In genomic region chr3:130565586-130565985, GRCm38 (mm10) we compare ENCODE assay signal across 24 mouse cellular contexts. TPM values are rescaled to one million over a fixed set of nuclear protein-coding genes. Genes with fewer than 3 reads are reported as not detected.
DNase-seq lines count a peak whose midpoint lies in the region; ATAC-seq lines count a peak whose summit lies in the region.
"Had no signal": no experiment of that assay in that cellular context is flagged by ENCODE, and none has a peak within 500 bp of the region (broad histone marks: within the 10 kb centered on the region; RNA-seq: fewer than 3 reads in every experiment).

No protein-coding gene starts in this region.

- no peak overlapping the region for H3K9ac ChIP-seq in kidney, embryonic 16.5 days (replicated peaks; ENCODE audit: low read length)
- H3K9ac ChIP-seq: embryonic facial prominence, embryonic 12.5 days; forebrain, embryonic 13.5 days; forebrain, embryonic 15.5 days had no signal

- H3K4me1 ChIP-seq in kidney, embryonic 16.5 days (ENCODE audit: insufficient read depth, low read length): no peaks in the 10 kb centered on the region
- H3K4me1 ChIP-seq: embryonic facial prominence, embryonic 12.5 days; forebrain, embryonic 13.5 days; forebrain, embryonic 15.5 days had no signal

- DNase-seq in layer of hippocampus, adult 11-12 months (ENCODE audit: low spot score): peak; percentile 49
- no peak for DNase-seq in layer of hippocampus, postnatal 10 days (ENCODE audit: low spot score in 2 of 2)
- DNase-seq in layer of hippocampus, adult 9-10 months (ENCODE audit: low spot score): peak; percentile 36
- DNase-seq in layer of hippocampus, postnatal 36 days: peak; percentile 26 to 38
- DNase-seq: adrenal gland, adult 8-10 months; adrenal gland, postnatal 14 days; adrenal gland, postnatal 36 days; B cell, adult 2 months; cerebellum, adult 11-12 months; cerebellum, adult 2 months; cerebellum, adult 9-10 months; cerebellum, postnatal 10 days; cerebellum, postnatal 25 days had no signal

- no peak for ATAC-seq in kidney, embryonic 16.5 days (ENCODE audit: low FRiP score, low TSS enrichment)
- ATAC-seq: activated CD4-positive, CD25-positive, alpha-beta regulatory T cell, adult 4 months; CD4-positive, CD25-positive, alpha-beta regulatory T cell, adult 4 months; forebrain, embryonic 13.5 days; forebrain, embryonic 15.5 days; Patski had no signal

- no peak overlapping the region for H3K4me2 ChIP-seq in kidney, embryonic 16.5 days (replicated peaks; ENCODE audit: low read depth, low read length)
- H3K4me2 ChIP-seq: embryonic facial prominence, embryonic 12.5 days; forebrain, embryonic 13.5 days; forebrain, embryonic 15.5 days had no signal

- H3K27ac ChIP-seq in kidney, embryonic 16.5 days (ENCODE audit: low read length): no peak overlapping the region
- H3K27ac ChIP-seq: embryonic facial prominence, embryonic 10.5 days; embryonic facial prominence, embryonic 12.5 days; forebrain, embryonic 13.5 days; forebrain, embryonic 15.5 days had no signal

- no peak overlapping the region for H3K4me3 ChIP-seq in kidney, embryonic 16.5 days (ENCODE audit: low read length)
- H3K4me3 ChIP-seq: embryonic facial prominence, embryonic 10.5 days; embryonic facial prominence, embryonic 12.5 days; forebrain, embryonic 13.5 days; forebrain, embryonic 15.5 days had no signal

- over 99% methylated on average over 6 of the region's 6 CpGs for WGBS in kidney, embryonic 16.5 days

- no peaks in the 10 kb centered on the region for H3K9me3 ChIP-seq in kidney, embryonic 16.5 days (ENCODE audit: low read length)
- H3K9me3 ChIP-seq: embryonic facial prominence, embryonic 10.5 days; embryonic facial prominence, embryonic 12.5 days; forebrain, embryonic 13.5 days; forebrain, embryonic 15.5 days had no signal

- H3K27me3 ChIP-seq in kidney, embryonic 16.5 days (ENCODE audit: insufficient read depth, low read length): no peaks in the 10 kb centered on the region
- H3K27me3 ChIP-seq: CH12.LX; embryonic facial prominence, embryonic 12.5 days; forebrain, embryonic 13.5 days; forebrain, embryonic 15.5 days had no signal

- no peaks in the 10 kb centered on the region for H3K36me3 ChIP-seq in kidney, embryonic 16.5 days (ENCODE audit: insufficient read depth, low read length)
- H3K36me3 ChIP-seq: embryonic facial prominence, embryonic 10.5 days; embryonic facial prominence, embryonic 12.5 days; forebrain, embryonic 15.5 days; G1E had no signal

RNA-seq across cellular contexts. Expression of gene Etnppl, which starts 51.7 kb away (rescaled TPM):
- total RNA-seq in layer of hippocampus, postnatal 10 days (2021): under 1 TPM; 0.27 to 0.38 TPM
- 1 to 10 TPM; 5.6 to 5.8 TPM for total RNA-seq in layer of hippocampus, postnatal 36 days (2021)
- 0.55 and 0.91 TPM in 2 replicates for polyA plus RNA-seq in kidney, embryonic 16.5 days (2015; fragmentation: Nextera tagmentation; extraction: Ambion mirVana)
- total RNA-seq: CH12.LX had no signal
- polyA plus RNA-seq: CD4-positive, CD25-positive, alpha-beta regulatory T cell, adult 4 months; embryonic facial prominence, embryonic 10.5 days; forebrain, embryonic 11.5 days; forebrain, embryonic 13.5 days; forebrain, embryonic 15.5 days; G1E had no signal

Comparison
In these comparisons a context has a peak if more than half of its experiments do, and no peak if none do; other contexts are left out.
1. DNase-seq: peak in layer of hippocampus, adult 11-12 months (single experiment), layer of hippocampus, adult 9-10 months (single experiment) and layer of hippocampus, postnatal 36 days (2 of 2); none in layer of hippocampus, postnatal 10 days (0 of 2).
2. RNA of gene Etnppl, which starts 51.7 kb away (total RNA-seq): 5.6 to 5.8 TPM in layer of hippocampus, postnatal 36 days; 0.27 to 0.38 TPM in layer of hippocampus, postnatal 10 days; every median in the first group is over 4 times any median in the second.